Mouse (Mus musculus) hindbrain, embryonic 14.5 days (tissue): ENCODE measurements at regions not wholly inside any gene's neighbourhood (a gene's known extent, or its start where the extent isn't known, plus 50 kb on each side); places are given as distances from the start of the nearest gene placed in this dataset.
A peak's percentile ranks its signal among the peaks of the same experiment; 100 is the strongest.

Source experiments
- ATAC-seq: fragments of 200-750 bp; cut with Nextera tagmentation; 2 replicates; pipeline ENCODE4 v1.8.0; 2017; ENCODE audit warnings: moderate number of reproducible peaks, mild to moderate bottlenecking, moderate TSS enrichment, moderate library complexity; ENCODE audit not compliant: low FRiP score
- DNase-seq: peaks from one replicate; pipeline ENCODE4 v3.0.0-alpha.2; 2015; ENCODE audit warnings: low spot score
- H3K27ac ChIP-seq: fragments of 300-500 bp; sonication (generic); 2 replicates; pipeline ENCODE4 v1.5.1; 2014; ENCODE audit warnings: mild to moderate bottlenecking, moderate library complexity
- H3K27me3 ChIP-seq: fragments of 300-500 bp; sonication (generic); 2 replicates; pipeline ENCODE4 v1.6.1; 2014; ENCODE audit warnings: mild to moderate bottlenecking, low read length, mixed read lengths; ENCODE audit not compliant: control insufficient read depth, insufficient read depth
- H3K36me3 ChIP-seq: fragments of 300-500 bp; sonication (generic); replicated peaks from 2 replicates; pipeline ENCODE4 v1.6.1; 2014; ENCODE audit not compliant: control insufficient read depth, insufficient read depth
- H3K4me1 ChIP-seq: fragments of 300-500 bp; sonication (generic); replicated peaks from 2 replicates; pipeline ENCODE4 v1.6.1; 2014; ENCODE audit warnings: antibody characterized with exemption, low read length, mixed read lengths; ENCODE audit not compliant: control insufficient read depth, insufficient read depth
- H3K4me2 ChIP-seq: fragments of 300-500 bp; sonication (generic); replicated peaks from 2 replicates; pipeline ENCODE4 v1.6.1; 2014; ENCODE audit warnings: mild to moderate bottlenecking, moderate library complexity
- H3K4me3 ChIP-seq: fragments of 300-500 bp; sonication (generic); replicated peaks from 2 replicates; pipeline ENCODE4 v1.5.1; 2014; ENCODE audit warnings: mild to moderate bottlenecking, low read length
- H3K9ac ChIP-seq: fragments of 300-500 bp; sonication (generic); 2 replicates; pipeline ENCODE4 v1.6.1; 2014
- H3K9me3 ChIP-seq: fragments of 300-500 bp; sonication (generic); 2 replicates; pipeline ENCODE4 v1.6.1; 2016; ENCODE audit warnings: low read length; ENCODE audit not compliant: control insufficient read depth
- WGBS: fragments of 180-500 bp; shearing (Covaris S2); extraction: QIAGEN DNeasy Blood & Tissue Kit; methylation state at CpG from one replicate; pipeline ENCODE4 v1.1.7; 2014; 5-methylcytosine and 5-hydroxymethylcytosine counted together

DNA sequence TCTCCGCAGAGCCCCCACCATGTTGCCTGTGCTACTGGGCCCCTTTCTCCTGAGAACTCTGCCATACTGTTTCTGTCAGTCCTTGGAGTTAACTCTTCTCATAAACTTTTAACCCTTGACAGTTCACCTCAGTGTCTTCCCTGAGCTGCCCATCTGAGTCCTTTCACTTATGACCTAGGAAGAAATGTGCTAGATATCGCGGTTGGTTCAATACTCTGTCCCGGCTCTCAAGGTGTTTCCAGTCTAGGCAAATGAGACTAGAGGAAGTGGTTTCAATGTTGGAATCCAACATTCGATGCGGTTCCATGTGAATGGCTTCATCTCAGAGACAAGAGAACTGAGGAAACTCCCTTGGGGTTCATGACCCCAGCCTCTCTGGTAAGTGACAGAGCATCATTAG lies 176.1 kb downstream of the Clic5 start:
- Histone ChIP-seq H3K9me3 (0 out of 2 replicates have a peak, but pooled peaks cover under 1% of the 10 kb centered on the region), H3K4me2 (no peak overlapping the region), H3K4me1 (no peaks in the 10 kb centered on the region), H3K36me3 (no peaks in the 10 kb centered on the region), H3K27ac (no peak overlapping the region), H3K9ac (no peak overlapping the region), H3K4me3 (no peak overlapping the region), H3K27me3 (no peaks in the 10 kb centered on the region)
- ATAC-seq = no peak
- 96% methylated on average over 6 of the region's 6 CpGs for WGBS
- no peak for DNase-seq

DNA sequence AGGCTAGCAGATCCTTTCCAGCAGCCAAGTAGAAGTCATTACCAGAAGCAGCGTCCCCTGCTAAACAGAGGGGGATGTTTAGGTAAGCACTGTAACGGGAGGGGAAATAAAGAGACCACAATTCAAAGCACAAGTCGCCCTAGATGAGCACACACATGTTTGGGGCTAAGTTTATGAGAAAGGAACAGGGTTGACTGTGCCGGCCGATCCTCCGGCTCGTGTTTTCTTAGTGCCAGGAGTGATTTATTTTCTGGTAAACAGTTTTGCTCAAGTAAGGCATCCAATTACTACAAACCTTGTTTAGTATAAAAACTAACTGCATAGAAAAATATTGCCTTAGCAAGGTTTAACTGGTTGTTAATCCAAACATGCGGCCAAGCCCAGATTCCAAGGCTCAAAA lies 178.1 kb downstream of the Clic5 start:
- H3K4me2 ChIP-seq = no peak overlapping the region
- DNase-seq = no peak
- 78% methylated on average over 8 of the region's 8 CpGs for WGBS
- 0 out of 2 replicates have a peak, but pooled peaks cover 9% of the 10 kb centered on the region for H3K9me3 ChIP-seq
- no peaks in the 10 kb centered on the region for H3K36me3 ChIP-seq
- H3K4me3 ChIP-seq = no peak overlapping the region
- no peaks in the 10 kb centered on the region for H3K4me1 ChIP-seq
- ATAC-seq = no peak
- no peak overlapping the region for H3K27ac ChIP-seq
- H3K27me3 ChIP-seq = no peaks in the 10 kb centered on the region
- no peak overlapping the region for H3K9ac ChIP-seq

DNA sequence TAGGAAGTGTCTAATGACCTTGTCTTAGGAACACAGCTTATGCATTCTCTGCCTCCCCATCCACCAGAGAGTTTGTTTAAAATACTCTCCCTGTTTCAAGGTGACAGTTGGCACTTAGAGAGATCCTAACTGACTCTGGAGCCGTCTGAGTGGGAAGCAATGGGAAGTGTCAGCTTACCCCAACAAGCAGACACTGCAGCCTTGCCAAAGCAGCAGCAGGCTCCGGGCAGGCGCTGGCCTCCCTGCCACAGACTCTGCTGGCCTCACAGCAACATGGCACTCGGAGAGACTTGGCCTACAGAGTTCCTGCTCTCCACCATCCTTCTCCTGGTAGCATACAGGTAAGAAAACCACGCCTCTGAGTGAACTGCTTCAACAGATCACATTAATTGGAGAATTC lies 179.2 kb downstream of the Clic5 start:
- DNase-seq (no peak), ATAC-seq (no peak)
- Histone ChIP-seq H3K4me1 (no peaks in the 10 kb centered on the region), H3K36me3 (no peaks in the 10 kb centered on the region), H3K9me3 (0 out of 2 replicates have a peak, but pooled peaks cover 9% of the 10 kb centered on the region), H3K9ac (no peak overlapping the region), H3K4me3 (no peak overlapping the region), H3K27me3 (no peaks in the 10 kb centered on the region), H3K4me2 (no peak overlapping the region), H3K27ac (no peak overlapping the region)
- WGBS = 57% methylated on average over 5 of the region's 5 CpGs

DNA sequence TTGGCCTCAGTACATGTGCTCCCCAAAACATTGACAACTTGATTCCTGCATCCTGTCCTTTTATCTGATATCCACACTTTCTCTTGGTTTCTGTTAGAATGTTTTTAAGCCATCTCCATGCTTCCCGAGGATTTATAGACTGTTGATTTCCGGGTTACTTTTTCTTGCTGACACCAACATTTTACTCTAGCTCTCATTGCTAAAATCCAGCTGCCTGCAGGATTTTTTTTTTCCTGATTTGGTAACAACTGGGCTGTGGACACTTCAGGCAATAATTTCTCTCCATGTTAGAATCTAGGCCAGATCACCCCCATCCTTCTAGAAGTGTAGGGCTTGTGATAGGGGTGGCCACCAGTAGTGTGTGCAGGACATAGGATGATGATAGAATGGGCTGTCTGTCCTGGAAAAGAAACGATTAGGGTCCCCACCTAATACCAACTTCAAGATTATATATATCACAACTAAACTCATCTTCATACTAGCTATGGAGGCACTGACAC lies 182.6 kb downstream of the Clic5 start:
- no peak for DNase-seq
- no peak overlapping the region for H3K4me2 ChIP-seq
- ATAC-seq = no peak
- H3K9ac ChIP-seq = no peak overlapping the region
- 91% methylated on average over 3 of the region's 3 CpGs for WGBS
- no peaks in the 10 kb centered on the region for H3K27me3 ChIP-seq
- H3K9me3 ChIP-seq = 0 out of 2 replicates have a peak, but pooled peaks cover 9% of the 10 kb centered on the region
- no peak overlapping the region for H3K4me3 ChIP-seq
- no peaks in the 10 kb centered on the region for H3K36me3 ChIP-seq
- no peaks in the 10 kb centered on the region for H3K4me1 ChIP-seq
- H3K27ac ChIP-seq = no peak overlapping the region

DNA sequence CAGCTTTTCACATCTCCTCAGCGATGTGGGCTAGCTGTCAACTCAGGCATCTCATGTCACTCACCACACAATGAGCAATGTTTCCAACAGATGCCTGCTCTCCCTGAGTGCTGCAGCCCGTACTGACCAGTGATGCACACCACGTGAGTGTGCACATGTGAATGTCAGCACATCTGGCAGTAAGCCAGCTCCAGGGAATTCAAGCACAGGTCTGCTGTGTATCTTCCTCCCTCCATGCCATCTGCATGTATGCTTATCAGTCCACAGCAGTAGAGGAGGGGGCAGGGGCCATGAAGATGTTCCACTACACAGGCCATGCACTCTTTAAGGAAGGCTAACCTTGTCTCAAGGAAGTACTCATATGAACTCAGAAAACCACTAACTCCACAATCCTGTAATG lies 183.2 kb downstream of the Clic5 start:
- no peak for ATAC-seq
- Histone ChIP-seq H3K27ac (no peak overlapping the region), H3K27me3 (no peaks in the 10 kb centered on the region), H3K9me3 (0 out of 2 replicates have a peak, but pooled peaks cover 9% of the 10 kb centered on the region), H3K4me2 (no peak overlapping the region), H3K36me3 (no peaks in the 10 kb centered on the region), H3K4me3 (no peak overlapping the region), H3K4me1 (no peaks in the 10 kb centered on the region), H3K9ac (no peak overlapping the region)
- WGBS = 52% methylated on average over 3 of the region's 3 CpGs
- DNase-seq = no peak

DNA sequence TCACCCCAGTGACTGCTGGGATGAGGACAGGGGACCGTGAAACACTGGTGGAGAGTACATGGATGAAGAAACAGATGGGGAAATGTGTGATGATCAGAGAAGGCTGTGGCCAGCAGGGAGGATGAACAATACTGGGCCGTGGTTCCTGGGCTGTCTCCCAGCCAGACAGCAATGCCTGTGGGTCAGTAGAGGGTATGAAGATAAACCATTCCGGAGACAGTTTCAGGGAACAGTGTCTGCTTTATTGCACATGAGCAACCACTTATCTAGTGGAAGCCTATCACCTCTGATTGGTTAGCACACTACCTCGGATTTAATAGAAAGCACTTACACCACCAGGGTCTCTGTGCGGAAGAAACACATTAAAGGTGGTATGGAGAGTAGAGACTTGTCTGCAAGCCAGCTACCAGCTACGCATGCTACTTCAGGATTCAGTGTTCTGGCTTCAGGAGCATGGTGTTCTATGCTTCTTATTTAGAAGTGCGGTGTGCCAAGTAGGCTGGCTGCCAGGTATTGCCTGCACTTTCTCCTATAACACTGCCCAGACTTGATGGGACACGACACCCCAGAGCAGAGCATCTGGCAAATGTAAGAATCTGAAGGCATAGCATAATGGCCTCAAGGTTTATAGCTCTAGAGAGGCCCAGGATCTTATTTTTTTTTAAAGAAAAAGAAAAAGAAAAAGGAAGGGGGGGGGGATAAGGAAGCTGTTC lies 185.5 kb downstream of the Clic5 start:
- Histone ChIP-seq H3K9me3 (0 out of 2 replicates have a peak, but pooled peaks cover 9% of the 10 kb centered on the region), H3K4me1 (no peaks in the 10 kb centered on the region), H3K4me2 (no peak overlapping the region), H3K9ac (no peak overlapping the region), H3K36me3 (no peaks in the 10 kb centered on the region), H3K4me3 (no peak overlapping the region), H3K27me3 (no peaks in the 10 kb centered on the region), H3K27ac (no peak overlapping the region)
- ATAC-seq (no peak), DNase-seq (no peak)
- WGBS = 84% methylated on average over 8 of the region's 8 CpGs

DNA sequence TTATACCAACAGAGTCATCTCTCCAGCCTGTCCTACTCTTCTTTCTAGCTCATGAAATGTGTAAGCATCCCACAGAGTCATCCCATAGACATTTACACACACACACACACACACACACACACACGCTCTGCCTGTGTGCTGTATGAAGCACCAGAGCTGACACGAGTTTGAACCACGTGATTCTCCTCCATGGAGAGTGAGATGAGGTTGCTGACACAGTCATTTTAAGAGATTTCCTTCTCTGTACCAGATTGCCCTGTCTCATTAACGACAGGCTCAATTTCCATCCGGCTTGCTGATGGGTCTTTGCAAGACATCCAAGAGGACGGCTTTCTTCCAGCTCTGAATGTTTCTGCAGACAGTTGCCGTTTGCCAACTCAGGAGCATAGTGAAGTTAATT lies 190.0 kb downstream of the Clic5 start:
- Histone ChIP-seq H3K36me3 (no peaks in the 10 kb centered on the region), H3K4me3 (no peak overlapping the region), H3K27ac (no peak overlapping the region), H3K27me3 (no peaks in the 10 kb centered on the region), H3K9ac (no peak overlapping the region), H3K4me1 (no peaks in the 10 kb centered on the region), H3K4me2 (no peak overlapping the region), H3K9me3 (no peaks in the 10 kb centered on the region)
- DNase-seq = no peak
- ATAC-seq = no peak
- WGBS = 79% methylated on average over 7 of the region's 7 CpGs

DNA sequence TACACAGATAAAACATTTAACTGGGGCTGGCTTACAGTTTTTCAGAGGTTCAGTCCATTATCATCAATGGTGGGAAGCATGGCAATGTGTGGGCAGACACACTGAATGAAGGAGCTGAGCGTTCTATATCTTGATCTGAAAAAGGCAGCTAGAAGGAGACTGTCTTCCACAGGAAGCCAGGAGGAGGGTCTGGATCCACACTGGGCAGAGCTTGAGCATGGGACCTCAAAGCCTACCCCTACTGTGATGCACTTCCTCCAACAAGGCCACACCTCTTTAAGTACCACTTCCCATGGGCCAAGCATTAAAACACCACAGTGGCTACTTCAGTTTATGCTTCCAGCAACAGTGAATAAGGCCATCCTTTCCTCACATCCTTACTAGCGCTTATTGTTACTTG lies 200.5 kb downstream of the Clic5 start:
- Histone ChIP-seq H3K27ac (no peak overlapping the region), H3K4me3 (no peak overlapping the region), H3K9me3 (no peaks in the 10 kb centered on the region), H3K27me3 (0 out of 2 replicates have a peak, but pooled peaks cover 3% of the 10 kb centered on the region), H3K4me1 (no peaks in the 10 kb centered on the region), H3K4me2 (no peak overlapping the region), H3K9ac (no peak overlapping the region), H3K36me3 (no peaks in the 10 kb centered on the region)
- DNase-seq (no peak), ATAC-seq (no peak)
- 83% methylated on average over 2 of the region's 2 CpGs for WGBS

DNA sequence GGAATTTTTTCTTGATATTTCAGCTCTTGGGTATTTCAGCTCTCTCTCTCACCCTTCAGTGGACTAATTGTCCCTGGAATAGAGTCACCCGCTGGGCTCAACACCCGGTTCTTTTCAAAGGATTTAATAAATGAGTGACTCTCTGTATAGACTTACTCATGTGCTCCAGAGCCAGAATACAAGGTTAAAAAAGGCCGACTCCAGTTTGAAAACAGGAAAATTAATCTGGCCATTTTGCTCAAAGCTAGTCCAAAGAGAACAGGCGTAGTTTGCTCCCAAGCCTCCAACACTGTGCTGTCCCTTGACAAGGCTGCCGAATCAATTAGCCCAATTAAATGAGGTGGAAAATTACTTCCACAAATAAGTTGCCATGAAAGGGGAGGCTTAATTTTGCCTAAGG lies 209.4 kb downstream of the Clic5 start:
- H3K27me3 ChIP-seq = peaks cover 17% of the 10 kb centered on the region
- ATAC-seq = peak; percentile 73
- DNase-seq = peak; percentile 53

More for the DNA sequence above, 209.4 kb downstream of the Clic5 start:
- Histone ChIP-seq H3K9ac (no peak overlapping the region), H3K4me1 (peaks cover 9% of the 10 kb centered on the region), H3K9me3 (no peaks in the 10 kb centered on the region), H3K27ac (no peak overlapping the region), H3K4me2 (no peak overlapping the region), H3K36me3 (no peaks in the 10 kb centered on the region), H3K4me3 (no peak overlapping the region)
- 14% methylated on average over 5 of the region's 5 CpGs for WGBS
